ENCODE assay signal across 17 mouse cellular contexts in the genomic region with DNA sequence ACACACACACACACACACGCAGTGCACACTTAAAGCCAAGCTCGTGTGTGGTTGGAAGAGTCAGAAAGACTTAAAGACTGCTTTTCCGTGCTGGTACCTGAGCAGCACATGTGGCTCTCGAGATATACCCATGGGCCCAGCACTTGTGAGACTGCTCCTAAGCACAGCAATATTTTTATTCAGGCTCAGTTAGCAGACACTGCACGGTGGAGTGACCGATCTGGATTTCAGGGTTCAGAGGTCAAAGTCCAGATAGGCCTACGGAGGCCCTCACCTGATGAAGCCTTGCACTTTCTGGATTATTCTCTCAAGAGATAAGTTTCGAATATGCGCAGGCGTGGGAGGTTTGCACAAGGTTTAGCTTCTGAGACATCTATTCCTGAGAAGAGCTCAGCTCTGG.
"Had no signal": no experiment of that assay in that cellular context is flagged by ENCODE, and none has a peak within 500 bp of the region (broad histone marks: within the 10 kb centered on the region; RNA-seq: fewer than 3 reads in every experiment).

No protein-coding gene starts in this region.

- H3K27ac ChIP-seq: lung, embryonic 15.5 days; macrophage; midbrain, embryonic 13.5 days; midbrain, embryonic 15.5 days; stomach, embryonic 15.5 days; stomach, postnatal 0 days had no signal

- ATAC-seq: liver, postnatal 0 days; lung, postnatal 0 days; midbrain, embryonic 15.5 days had no signal

- H3K4me1 ChIP-seq: lung, embryonic 15.5 days; megakaryocyte, embryonic 14.5 days had no signal

- H3K36me3 ChIP-seq: lung, embryonic 15.5 days; midbrain, embryonic 13.5 days; midbrain, embryonic 15.5 days; stomach, embryonic 15.5 days had no signal

- H3K9ac ChIP-seq: liver, postnatal 0 days; lung, embryonic 15.5 days; midbrain, embryonic 13.5 days; midbrain, embryonic 15.5 days; stomach, embryonic 15.5 days had no signal

- DNase-seq: liver, postnatal 0 days; lung, adult 2 months; lung, postnatal 14 days; lung, postnatal 36 days; right cerebral cortex, postnatal 14 days; thymus, adult 2 months; thymus, postnatal 25 days; thymus, postnatal 4 days had no signal

- H3K27me3 ChIP-seq: lung, embryonic 15.5 days; stomach, embryonic 15.5 days had no signal

- H3K4me3 ChIP-seq: lung, embryonic 15.5 days; megakaryocyte, embryonic 14.5 days; midbrain, embryonic 13.5 days; midbrain, embryonic 15.5 days; stomach, embryonic 15.5 days had no signal

- H3K4me2 ChIP-seq: lung, embryonic 15.5 days; midbrain, embryonic 11.5 days; midbrain, embryonic 13.5 days; midbrain, embryonic 15.5 days; stomach, embryonic 15.5 days had no signal

- H3K9me3 ChIP-seq: lung, embryonic 15.5 days; megakaryocyte, embryonic 14.5 days; midbrain, embryonic 13.5 days; midbrain, embryonic 15.5 days; stomach, embryonic 15.5 days had no signal
